Mouse (Mus musculus) small intestine, adult 10 weeks (tissue): Measurements from ENCODE around the gene Trim16. TPM values are rescaled to one million over a fixed set of nuclear protein-coding genes. Genes with fewer than 3 reads are reported as not detected.

Source experiments
- polyA plus RNA-seq: library from polyadenylated mRNA; stranded (reverse); fragments of 350-450 nt; fragmentation: Illumina TruSeq; extraction: RNeasy Lipid Tissue Mini Kit (QIAGEN cat#74804); gene quantifications from one replicate; pipeline ENCODE4 v1.2.3, GENCODE M21; 2014; ENCODE audit warnings: low replicate concordance

The Trim16 gene
- 17.3 TPM for polyA plus RNA-seq

DNA sequence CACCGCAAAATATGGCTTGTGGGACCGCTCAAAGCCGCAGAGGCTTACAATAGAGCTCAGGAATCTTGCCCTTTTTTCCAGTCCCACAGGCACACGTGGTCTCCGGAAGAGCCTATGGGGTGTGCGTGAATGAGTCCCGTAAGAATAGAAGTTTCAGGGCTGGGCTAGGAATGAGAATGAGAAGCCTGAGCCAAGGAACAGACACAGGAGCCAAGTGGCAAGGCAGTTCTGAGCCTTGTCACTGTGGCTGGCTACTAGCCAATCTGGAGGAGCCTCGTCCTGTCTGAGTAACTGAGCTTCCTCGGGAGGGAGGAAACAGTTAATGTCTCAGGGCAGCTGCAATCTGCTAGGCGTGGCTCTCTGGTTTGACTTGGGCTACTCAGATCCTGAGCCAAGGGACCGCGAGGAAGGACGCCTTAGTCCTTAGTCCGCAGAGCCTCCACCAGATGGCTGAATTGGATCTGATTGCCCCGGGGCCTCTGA lies at the start of gene Trim16:
Gene Trim16 (plus strand): TSS at position 173 of the 483 bp plus-strand sequence.

DNA sequence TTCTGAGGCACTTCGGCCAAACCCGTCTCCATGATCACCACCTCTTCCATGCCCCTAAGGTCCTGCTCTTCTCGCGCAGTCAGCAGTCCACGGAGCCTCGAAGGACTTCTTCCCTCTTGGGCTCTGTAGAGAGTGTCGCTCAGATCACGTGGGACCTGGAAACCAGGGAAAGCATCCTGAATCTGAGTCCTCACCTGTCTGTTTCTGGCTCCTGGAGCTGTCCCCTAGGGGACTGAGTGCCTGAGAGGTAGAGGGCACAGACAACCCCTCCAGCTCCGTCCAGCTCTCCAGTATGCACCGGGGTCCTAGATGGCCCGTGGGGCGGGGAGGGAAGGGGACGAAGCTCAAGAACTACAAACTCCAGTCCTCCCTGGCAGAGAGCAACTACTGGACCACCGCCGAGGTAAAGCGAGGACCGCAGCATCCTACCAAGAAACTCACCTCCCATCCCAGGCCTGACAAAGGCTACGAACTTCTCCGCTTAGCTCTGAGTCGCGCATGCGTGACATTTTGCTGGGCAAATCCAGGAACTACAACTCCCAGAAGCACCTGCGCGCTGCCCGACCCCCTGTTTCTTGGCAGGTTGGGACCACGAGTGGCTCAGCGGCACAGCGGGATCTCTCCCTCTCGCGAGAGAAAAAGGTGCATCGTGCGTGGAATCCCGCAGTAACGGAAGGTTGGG lies 31.0 kb upstream of the Trim16 start, which contains the start of gene Zfp286:
Gene Zfp286 (minus strand): TSS at position 528 of the 682 bp plus-strand sequence.

DNA sequence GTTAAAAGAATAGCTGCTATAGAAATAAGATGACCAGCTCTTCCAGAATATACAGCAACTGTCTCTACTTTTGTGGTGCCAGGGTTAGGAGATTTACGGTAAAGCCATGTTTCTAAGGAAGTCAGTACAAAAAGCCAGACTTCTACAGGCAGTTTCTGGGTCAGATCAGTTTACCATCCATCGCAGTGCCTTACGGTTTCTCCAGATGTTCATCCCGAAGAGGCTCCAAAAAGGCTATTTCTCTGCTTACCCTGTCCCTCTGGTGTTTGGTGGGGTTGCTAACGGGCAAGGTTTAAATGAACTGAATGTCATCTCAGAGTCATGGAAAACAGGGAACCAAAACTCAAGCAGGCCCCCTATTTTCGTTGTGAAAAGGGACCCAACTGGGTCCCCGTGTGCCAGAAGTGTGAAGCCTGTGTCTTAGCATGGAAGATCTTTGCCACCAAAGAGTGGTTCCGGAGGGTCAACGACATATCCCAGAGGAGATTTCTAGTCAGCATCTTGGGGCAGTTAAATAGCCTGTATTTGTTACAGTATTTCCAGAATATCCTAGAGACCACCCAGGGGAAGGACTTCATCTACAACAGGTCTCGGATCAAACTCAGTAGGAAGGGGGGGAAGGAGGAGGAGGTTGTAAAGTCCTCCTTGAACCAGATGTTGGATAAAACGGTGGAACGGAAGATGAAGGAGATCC lies 27.1 kb downstream of the Trim16 start, which contains the start of gene Fbxw10:
Gene Fbxw10 (plus strand): TSS at position 109 of the 694 bp plus-strand sequence.

DNA sequence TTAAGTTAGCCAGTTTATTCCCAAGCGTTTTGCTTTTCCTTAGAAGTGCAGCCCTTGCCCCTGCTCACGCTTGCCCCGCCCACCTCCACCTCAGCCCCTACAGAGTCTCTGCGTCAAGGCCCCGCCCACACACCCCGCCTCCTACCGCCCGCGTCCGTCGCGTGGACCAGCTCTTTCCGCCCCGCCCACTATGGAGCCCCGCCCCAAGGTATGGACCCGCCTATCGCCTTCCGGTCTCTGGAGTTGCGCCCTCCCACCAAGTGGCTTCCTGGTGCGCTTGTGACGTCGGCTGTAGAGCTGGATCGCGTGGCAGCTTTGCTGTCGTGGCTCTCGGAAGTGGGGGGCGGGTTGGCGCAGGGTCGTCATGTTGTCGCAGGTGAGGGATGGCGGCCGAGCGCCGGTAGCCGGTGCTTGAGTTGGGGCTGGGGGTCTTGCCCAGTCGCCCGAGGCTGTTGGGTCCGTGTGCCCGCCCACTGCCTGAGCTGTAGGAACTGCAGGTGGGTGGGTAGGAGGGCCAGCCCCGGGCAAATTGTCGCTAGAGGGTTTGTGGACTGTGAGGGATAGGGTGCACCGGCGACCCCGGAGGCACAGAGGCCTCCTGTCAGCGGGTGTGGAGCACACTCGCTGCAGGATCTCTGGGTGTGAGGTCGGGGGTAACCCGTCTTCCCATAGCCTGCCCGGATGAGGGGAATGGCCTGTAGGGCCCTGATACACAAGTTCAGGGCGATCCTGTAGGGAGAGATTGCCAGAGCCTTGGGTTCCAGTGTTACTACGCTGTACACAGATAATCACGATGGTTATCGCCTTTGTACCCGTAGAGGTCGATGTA lies 59.4 kb downstream of the Trim16 start, which contains the start of gene Tvp23b:
Gene Tvp23b (plus strand): TSS at position 236 of the 829 bp plus-strand sequence.

Other genes starting within 250 kb of the Trim16 start
- not detected for gene Trpv2, start 245.7 kb upstream of the Trim16 start, polyA plus RNA-seq
- gene Lrrc75a, start 171.7 kb upstream of the Trim16 start, polyA plus RNA-seq, result 44.6 TPM
- 17.3 TPM for gene Mmgt2, start 171.6 kb upstream of the Trim16 start, polyA plus RNA-seq
- 1.5 TPM for gene Zfp287, start 88.3 kb upstream of the Trim16 start, polyA plus RNA-seq
- not detected for gene Gm10428, start 67.1 kb upstream of the Trim16 start, polyA plus RNA-seq
- 0.74 TPM for gene Zfp286, start 30.8 kb upstream of the Trim16 start, polyA plus RNA-seq
- gene Fbxw10, start 26.8 kb downstream of the Trim16 start, polyA plus RNA-seq, result 0.22 TPM
- gene Tvp23b, start 59.2 kb downstream of the Trim16 start, polyA plus RNA-seq, result 101 TPM
- gene Cdrt4, start 131.0 kb downstream of the Trim16 start, polyA plus RNA-seq, result not detected
- gene Tekt3, start 241.4 kb downstream of the Trim16 start, polyA plus RNA-seq, result not detected